Mouse (Mus musculus) lung, embryonic 16.5 days (tissue): ENCODE results near the gene Mmp12. TPM values are rescaled to one million over a fixed set of nuclear protein-coding genes. Genes with fewer than 3 reads are reported as not detected.
"Not testable (repeated sequence)": the region's sequence is repeated elsewhere in the genome, so short reads cannot be mapped to it uniquely, and the experiment has no call there.

Experiments used
- ATAC-seq: fragments of 200-750 bp; cut with Nextera tagmentation; 2 replicates; pipeline ENCODE4 v1.8.0; 2017; ENCODE audit warnings: low read depth, mild to moderate bottlenecking, moderate library complexity
- H3K27ac ChIP-seq: fragments of 300-500 bp; sonication (generic); 2 replicates; pipeline ENCODE4 v1.5.1; 2014; ENCODE audit warnings: mild to moderate bottlenecking, control low read depth, low read length
- H3K27me3 ChIP-seq: fragments of 300-500 bp; sonication (generic); 2 replicates; pipeline ENCODE4 v1.6.1; 2014; ENCODE audit warnings: low read depth, low read length, mixed read lengths; ENCODE audit not compliant: control insufficient read depth, insufficient read depth
- H3K36me3 ChIP-seq: fragments of 300-500 bp; sonication (generic); 2 replicates; pipeline ENCODE4 v1.6.1; 2014; ENCODE audit warnings: low read length; ENCODE audit not compliant: control insufficient read depth, insufficient read depth
- H3K4me1 ChIP-seq: fragments of 300-500 bp; sonication (generic); replicated peaks from 2 replicates; pipeline ENCODE4 v1.6.1; 2014; ENCODE audit warnings: low read length, mixed read lengths; ENCODE audit not compliant: control insufficient read depth, insufficient read depth
- H3K4me2 ChIP-seq: fragments of 300-500 bp; sonication (generic); 2 replicates; pipeline ENCODE4 v1.6.1; 2014; ENCODE audit warnings: low read depth, low read length, control low read depth
- H3K4me3 ChIP-seq: fragments of 300-500 bp; sonication (generic); 2 replicates; pipeline ENCODE4 v1.5.1; 2014; ENCODE audit warnings: mild to moderate bottlenecking, low read length, control low read depth
- H3K9ac ChIP-seq: fragments of 300-500 bp; sonication (generic); 2 replicates; pipeline ENCODE4 v1.6.1; 2014; ENCODE audit warnings: low read length, control low read depth
- H3K9me3 ChIP-seq: fragments of 300-500 bp; sonication (generic); 2 replicates; pipeline ENCODE4 v1.6.1; 2016; ENCODE audit warnings: low read length; ENCODE audit not compliant: control insufficient read depth
- WGBS: fragments of 180-500 bp; shearing (Covaris S2); extraction: QIAGEN DNeasy Blood & Tissue Kit; methylation state at CpG from one replicate; pipeline ENCODE4 v1.1.7; 2014; 5-methylcytosine and 5-hydroxymethylcytosine counted together
- polyA plus RNA-seq: library from polyadenylated mRNA; unstranded; fragments of >200 nt; fragmentation: Nextera tagmentation; extraction: Ambion mirVana; gene quantifications from 2 replicates; pipeline ENCODE4 v1.2.1, GENCODE M21; 2015

The Mmp12 gene
- polyA plus RNA-seq: 0.16 TPM in 1 of 2 replicates, not detected in the other

DNA sequence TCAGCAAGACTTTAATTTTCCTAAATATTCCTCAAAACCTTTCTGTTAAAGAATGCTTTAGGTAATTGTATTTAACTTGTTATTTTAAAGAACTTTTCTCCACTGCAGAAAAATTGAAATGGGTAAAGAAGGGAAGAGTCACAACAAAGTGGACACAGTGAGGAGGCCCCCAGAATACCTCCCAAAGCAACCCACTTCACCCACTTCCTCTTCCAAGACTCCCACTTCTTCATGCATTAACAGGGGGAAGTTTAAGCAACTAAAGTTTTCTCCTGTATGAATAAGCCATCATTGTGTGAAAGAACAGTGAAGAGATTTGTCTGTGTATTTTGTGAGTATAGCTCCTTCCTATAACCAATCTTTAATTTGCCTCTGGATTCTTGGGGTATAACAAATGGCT, at the start of gene Mmp12:
Gene Mmp12 (plus strand): TSS at position 275 of the 400 bp plus-strand sequence.
- H3K4me3 ChIP-seq: no peak within 1 kb of the TSS
- no peaks in the 10 kb centered on the region for H3K27me3 ChIP-seq
- no peak within 1 kb of the TSS for H3K9ac ChIP-seq
- no peak within 1 kb of the TSS for H3K4me2 ChIP-seq
- H3K36me3 ChIP-seq: no peaks in the 10 kb centered on the region
- no peak for ATAC-seq
- H3K4me1 ChIP-seq: no peaks in the 10 kb centered on the region
- H3K9me3 ChIP-seq: no peaks in the 10 kb centered on the region
- H3K27ac ChIP-seq: no peak within 1 kb of the TSS

- Histone ChIP-seq H3K4me1 (no peaks in the 10 kb centered on the region), H3K4me3 (no peak overlapping the region), H3K4me2 (no peak overlapping the region), H3K9ac (no peak overlapping the region), H3K27me3 (no peaks in the 10 kb centered on the region), H3K27ac (no peak overlapping the region), H3K36me3 (no peaks in the 10 kb centered on the region), H3K9me3 (no peaks in the 10 kb centered on the region)
- no peak for ATAC-seq
These were observed 12.3 kb upstream of the Mmp12 start for GRCm38 (mm10) chr9:7331847-7332246.

DNA sequence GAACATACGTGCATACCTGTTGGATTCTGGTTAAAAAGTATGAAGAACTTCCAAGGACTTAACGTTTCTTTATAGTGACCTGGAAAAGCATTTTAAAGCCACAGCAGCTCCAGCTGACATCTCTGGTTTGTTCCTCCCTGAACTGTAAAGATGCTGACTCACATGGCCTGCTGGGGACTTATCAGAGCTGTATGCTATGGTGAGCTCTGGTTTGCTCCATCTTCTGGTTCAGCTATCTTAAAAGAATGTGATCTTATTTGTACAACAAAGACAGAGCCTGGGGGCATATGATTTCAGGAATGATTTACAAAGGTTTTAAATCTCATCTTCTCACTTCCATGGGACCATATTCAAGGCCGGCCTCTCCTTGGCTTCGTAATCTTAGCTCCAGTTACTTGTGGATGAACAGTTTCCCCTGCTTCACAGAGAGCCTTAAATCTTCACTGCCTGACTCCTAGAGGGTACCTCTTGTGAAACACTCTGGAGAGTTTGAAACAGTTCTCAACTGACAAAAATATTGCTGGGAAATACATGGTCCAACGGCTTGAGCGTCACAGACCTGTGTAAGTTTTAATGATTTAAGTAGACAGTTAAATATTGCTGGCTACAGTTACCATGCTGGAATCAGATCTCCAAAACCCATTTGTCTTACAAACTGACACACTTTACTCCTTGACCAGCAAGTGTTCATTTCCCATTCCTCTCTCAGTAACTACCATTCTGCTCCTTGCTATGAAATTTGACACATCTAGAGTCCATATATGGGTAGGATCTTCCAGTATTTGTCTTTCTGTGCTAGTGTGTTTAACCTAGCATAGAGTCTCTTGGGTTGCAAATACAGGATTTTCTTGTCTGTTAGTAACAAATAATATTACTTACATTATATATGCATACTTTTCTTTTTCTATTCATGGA, 8.2 kb upstream of the Mmp12 start:
- no peak overlapping the region for H3K4me2 ChIP-seq
- no peaks in the 10 kb centered on the region for H3K36me3 ChIP-seq
- no peak overlapping the region for H3K9ac ChIP-seq
- H3K4me1 ChIP-seq: no peaks in the 10 kb centered on the region
- no peaks in the 10 kb centered on the region for H3K9me3 ChIP-seq
- no peak overlapping the region for H3K4me3 ChIP-seq
- 84% methylated on average over 5 of the region's 6 CpGs for WGBS
- no peak overlapping the region for H3K27ac ChIP-seq
- ATAC-seq: no peak
- no peaks in the 10 kb centered on the region for H3K27me3 ChIP-seq

GRCm38 (mm10) chr9:7336740-7337483, 7.3 kb upstream of the Mmp12 start:
- no peak for ATAC-seq

DNA sequence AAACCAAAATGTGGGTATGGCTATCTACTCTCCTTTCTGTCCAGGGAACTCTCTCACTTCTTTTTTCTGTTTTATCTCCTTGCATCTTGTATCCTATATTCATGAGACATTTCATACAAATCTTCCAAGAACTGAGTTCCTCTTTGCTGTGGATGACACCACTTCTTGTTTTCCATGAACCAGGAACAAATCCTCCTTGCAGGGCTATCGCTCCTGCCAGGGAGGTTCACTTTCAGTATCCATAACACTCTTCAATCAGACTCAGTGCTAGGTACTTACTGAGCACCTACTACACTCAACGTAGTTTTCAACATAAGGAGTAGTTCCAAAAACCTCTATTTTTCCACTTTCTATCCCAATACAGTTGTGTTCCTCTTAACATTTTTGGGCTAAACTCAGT, 1.3 kb downstream of the Mmp12 start:
- WGBS: 81% methylated on average over 2 of the region's 2 CpGs
- no peak overlapping the region for H3K9ac ChIP-seq
- H3K4me3 ChIP-seq: no peak overlapping the region
- H3K4me2 ChIP-seq: no peak overlapping the region
- no peaks in the 10 kb centered on the region for H3K9me3 ChIP-seq
- no peaks in the 10 kb centered on the region for H3K36me3 ChIP-seq
- H3K4me1 ChIP-seq: no peaks in the 10 kb centered on the region
- no peak overlapping the region for H3K27ac ChIP-seq
- no peak for ATAC-seq
- H3K27me3 ChIP-seq: no peaks in the 10 kb centered on the region

More at GRCm38 (mm10) chr9:7336740-7337483, 7.3 kb upstream of the Mmp12 start:
- Histone ChIP-seq H3K9ac (no peak overlapping the region), H3K4me3 (no peak overlapping the region), H3K27ac (no peak overlapping the region), H3K36me3 (no peaks in the 10 kb centered on the region), H3K4me2 (no peak overlapping the region), H3K27me3 (no peaks in the 10 kb centered on the region), H3K9me3 (no peaks in the 10 kb centered on the region), H3K4me1 (no peaks in the 10 kb centered on the region)

DNA sequence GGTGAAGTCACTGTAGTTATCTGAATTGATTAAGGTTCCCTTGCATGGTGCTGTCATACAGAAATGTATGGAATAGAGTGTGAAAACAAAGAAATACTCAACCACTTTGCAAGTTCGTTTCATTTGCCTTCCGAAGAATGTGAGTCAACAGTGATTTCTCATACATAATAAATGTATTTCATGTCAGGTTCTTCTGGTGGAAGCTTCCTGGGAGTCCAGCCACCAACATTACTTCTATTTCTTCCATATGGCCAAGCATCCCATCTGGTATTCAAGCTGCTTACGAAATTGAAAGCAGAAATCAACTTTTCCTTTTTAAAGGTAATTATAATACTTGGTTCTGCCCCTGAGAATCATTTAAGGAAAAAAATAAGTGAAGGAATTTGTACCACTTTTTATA, 10.4 kb downstream of the Mmp12 start:
- 69% methylated on average over 3 of the region's 3 CpGs for WGBS
- H3K4me3 ChIP-seq: no peak overlapping the region
- H3K36me3 ChIP-seq: no peaks in the 10 kb centered on the region
- H3K27ac ChIP-seq: no peak overlapping the region
- no peak overlapping the region for H3K9ac ChIP-seq
- no peak for ATAC-seq
- H3K27me3 ChIP-seq: no peaks in the 10 kb centered on the region
- no peaks in the 10 kb centered on the region for H3K9me3 ChIP-seq
- no peak overlapping the region for H3K4me2 ChIP-seq
- H3K4me1 ChIP-seq: no peaks in the 10 kb centered on the region

DNA sequence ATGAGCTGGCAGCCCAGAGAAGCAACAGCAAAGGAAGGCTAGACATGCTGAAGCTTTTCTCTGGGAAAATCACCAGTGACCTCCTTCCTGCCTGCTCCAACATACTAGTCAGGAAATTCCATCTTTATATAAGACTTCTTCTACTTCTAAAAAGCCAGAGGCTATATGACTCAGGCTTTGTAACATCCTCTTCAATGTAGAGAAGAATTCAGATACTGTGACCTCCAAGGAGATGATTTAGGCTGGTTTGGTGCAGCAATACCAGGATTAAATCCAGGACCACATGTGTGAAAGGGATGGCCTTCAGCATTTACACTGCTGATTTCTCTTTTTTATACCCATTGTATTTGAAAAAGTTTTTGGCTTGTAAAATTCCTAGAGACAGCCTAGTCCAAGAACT, 43.8 kb downstream of the Mmp12 start, which contains the start of gene Mmp1b:
Gene Mmp1b (minus strand): TSS at position 101 of the 400 bp plus-strand sequence.
- no peaks in the 10 kb centered on the region for H3K27me3 ChIP-seq
- no peaks in the 10 kb centered on the region for H3K4me1 ChIP-seq
- no peak within 1 kb of the TSS for H3K4me3 ChIP-seq
- H3K36me3 ChIP-seq: no peaks in the 10 kb centered on the region
- H3K4me2 ChIP-seq: no peak within 1 kb of the TSS
- no peaks in the 10 kb centered on the region for H3K9me3 ChIP-seq
- ATAC-seq: no peak
- no peak within 1 kb of the TSS for H3K27ac ChIP-seq
- H3K9ac ChIP-seq: no peak within 1 kb of the TSS

DNA sequence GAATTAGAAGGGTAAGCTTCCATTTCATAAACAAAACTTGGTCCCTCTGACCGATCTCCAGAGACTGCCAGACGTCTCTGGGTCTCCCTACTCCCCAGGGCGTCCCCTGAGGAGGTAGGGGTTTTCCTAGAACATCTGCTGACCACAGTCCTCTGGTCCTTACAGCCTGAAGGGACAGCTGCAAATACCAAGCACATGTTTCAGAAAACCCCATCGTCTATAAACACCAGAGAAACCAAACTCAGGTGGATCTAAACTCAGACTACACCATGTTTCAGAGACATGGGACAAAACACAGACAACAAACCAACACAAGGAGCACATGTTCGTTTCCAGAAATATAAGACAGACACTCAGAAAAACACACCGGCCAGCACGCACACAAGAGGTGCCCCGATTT, 52.4 kb downstream of the Mmp12 start:
- 81% methylated on average over 8 of the region's 8 CpGs for WGBS
- H3K9me3 ChIP-seq, H3K4me2 ChIP-seq, H3K9ac ChIP-seq, ATAC-seq, H3K4me3 ChIP-seq, H3K27me3 ChIP-seq, H3K36me3 ChIP-seq, H3K4me1 ChIP-seq, H3K27ac ChIP-seq: not testable (repeated sequence)
